Mouse (Mus musculus): Measurements from ENCODE around the gene Rab21. TPM values are rescaled to one million over a fixed set of nuclear protein-coding genes. Genes with fewer than 3 reads are reported as not detected.
"Not testable (repeated sequence)": the region's sequence is repeated elsewhere in the genome, so short reads cannot be mapped to it uniquely, and the experiment has no call there.

The Rab21 gene
- polyA plus RNA-seq, 1 experiment from 2014 or later, result 10.6 TPM

DNA sequence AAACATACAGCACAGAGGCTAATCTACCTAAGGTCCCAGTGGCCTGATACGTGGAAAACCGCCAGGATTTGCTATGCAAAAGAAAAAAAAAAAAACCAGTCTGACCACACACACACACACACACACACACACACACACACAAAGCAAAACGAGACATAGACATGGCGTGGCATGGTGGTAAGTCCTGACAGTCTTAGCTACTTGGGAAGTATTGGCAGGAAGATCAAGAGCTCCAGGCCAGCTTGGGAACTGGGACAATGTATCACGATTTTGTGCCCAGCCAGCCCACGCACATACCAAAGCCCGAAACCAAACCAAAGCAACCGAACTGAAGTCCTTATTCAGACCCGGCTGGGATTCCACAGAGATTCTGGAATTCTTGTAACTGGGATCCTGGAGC is 18.1 kb upstream of the Rab21 start:
- Histone ChIP-seq H3K27me3 (ENCODE audit: control insufficient read depth, insufficient read depth, low read length) (no peaks in the 10 kb centered on the region), H3K9ac (ENCODE audit: low read depth, low read length) (no peak overlapping the region), H3K4me2 (replicated peaks; ENCODE audit: low read depth, low read length) (no peak overlapping the region), H3K4me3 (ENCODE audit: low read depth, low read length) (no peak overlapping the region), H3K4me1 (replicated peaks; ENCODE audit: control insufficient read depth, insufficient read depth, low read length) (no peaks in the 10 kb centered on the region), H3K9me3 (ENCODE audit: control insufficient read depth, low read length) (no peaks in the 10 kb centered on the region), H3K36me3 (ENCODE audit: control insufficient read depth, insufficient read depth, low read length) (no peaks in the 10 kb centered on the region), H3K27ac (ENCODE audit: low read depth, low read length) (no peak overlapping the region)
- DNase-seq (ENCODE audit: low spot score) (no peak), ATAC-seq (ENCODE audit: low FRiP score) (no peak)
- WGBS, result 81% methylated on average over 9 of the region's 9 CpGs

DNA sequence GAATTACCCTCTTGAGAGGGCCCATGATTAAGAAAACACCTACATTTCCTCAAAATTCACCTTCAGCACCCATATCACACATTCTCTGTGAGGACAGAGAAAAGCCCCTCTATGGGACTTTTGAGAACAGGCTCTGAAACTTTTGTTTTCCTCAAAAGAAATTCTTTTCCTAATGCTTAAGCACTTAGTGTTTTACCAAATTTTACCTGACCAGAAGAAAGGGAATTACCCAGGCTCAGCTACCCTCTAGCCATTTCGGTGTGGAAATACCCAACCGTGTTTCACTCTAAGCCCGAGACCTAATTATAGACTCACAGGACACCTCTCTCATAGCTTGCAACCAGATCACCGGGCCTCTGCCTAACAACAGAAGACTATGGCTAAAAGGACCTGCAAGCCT is 17.6 kb upstream of the Rab21 start:
- Histone ChIP-seq H3K27me3 (ENCODE audit: control insufficient read depth, insufficient read depth, low read length) (no peaks in the 10 kb centered on the region), H3K9me3 (ENCODE audit: control insufficient read depth, low read length) (no peaks in the 10 kb centered on the region), H3K36me3 (ENCODE audit: control insufficient read depth, insufficient read depth, low read length) (no peaks in the 10 kb centered on the region), H3K4me3 (ENCODE audit: low read depth, low read length) (no peak overlapping the region), H3K27ac (ENCODE audit: low read depth, low read length) (no peak overlapping the region), H3K9ac (ENCODE audit: low read depth, low read length) (no peak overlapping the region), H3K4me1 (replicated peaks; ENCODE audit: control insufficient read depth, insufficient read depth, low read length) (no peaks in the 10 kb centered on the region), H3K4me2 (replicated peaks; ENCODE audit: low read depth, low read length) (no peak overlapping the region)
- DNase-seq (ENCODE audit: low spot score) (no peak), ATAC-seq (ENCODE audit: low FRiP score) (no peak)
- WGBS, result 90% methylated on average over 4 of the region's 4 CpGs

DNA sequence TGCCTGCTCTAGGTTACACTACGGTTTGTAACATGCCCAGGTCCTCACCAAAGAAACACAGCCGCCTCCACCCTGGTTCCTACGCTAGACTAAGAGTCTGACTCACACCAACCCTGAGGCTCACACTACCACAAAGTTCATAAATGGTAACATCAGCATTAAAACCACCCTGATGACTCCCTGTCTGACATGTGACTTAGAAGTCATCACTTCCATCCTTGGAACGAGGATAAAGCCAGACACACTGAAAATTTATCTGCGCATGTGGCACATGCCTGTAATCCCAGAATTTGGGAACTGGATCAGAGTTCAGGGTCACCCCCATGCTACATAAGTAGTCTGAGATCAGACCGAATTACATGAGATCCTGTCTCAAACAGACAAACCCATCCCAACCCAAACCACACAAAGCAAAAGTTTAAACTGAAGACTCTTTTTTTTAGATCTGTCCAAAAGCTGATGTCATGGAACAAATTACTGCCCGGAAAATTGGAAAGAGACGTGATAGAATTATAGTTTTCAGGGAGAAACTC is 17.1 kb upstream of the Rab21 start:
- no peaks in the 10 kb centered on the region for H3K9me3 ChIP-seq (ENCODE audit: control insufficient read depth, low read length)
- no peaks in the 10 kb centered on the region for H3K4me1 ChIP-seq (replicated peaks; ENCODE audit: control insufficient read depth, insufficient read depth, low read length)
- no peaks in the 10 kb centered on the region for H3K27me3 ChIP-seq (ENCODE audit: control insufficient read depth, insufficient read depth, low read length)
- no peak overlapping the region for H3K4me2 ChIP-seq (replicated peaks; ENCODE audit: low read depth, low read length)
- WGBS, result 89% methylated on average over 8 of the region's 8 CpGs
- H3K27ac ChIP-seq (ENCODE audit: low read depth, low read length), result no peak overlapping the region
- no peak overlapping the region for H3K4me3 ChIP-seq (ENCODE audit: low read depth, low read length)
- ATAC-seq (ENCODE audit: low FRiP score), result no peak
- H3K36me3 ChIP-seq (ENCODE audit: control insufficient read depth, insufficient read depth, low read length), result no peaks in the 10 kb centered on the region
- H3K9ac ChIP-seq (ENCODE audit: low read depth, low read length), result no peak overlapping the region
- DNase-seq (ENCODE audit: low spot score), result no peak

DNA sequence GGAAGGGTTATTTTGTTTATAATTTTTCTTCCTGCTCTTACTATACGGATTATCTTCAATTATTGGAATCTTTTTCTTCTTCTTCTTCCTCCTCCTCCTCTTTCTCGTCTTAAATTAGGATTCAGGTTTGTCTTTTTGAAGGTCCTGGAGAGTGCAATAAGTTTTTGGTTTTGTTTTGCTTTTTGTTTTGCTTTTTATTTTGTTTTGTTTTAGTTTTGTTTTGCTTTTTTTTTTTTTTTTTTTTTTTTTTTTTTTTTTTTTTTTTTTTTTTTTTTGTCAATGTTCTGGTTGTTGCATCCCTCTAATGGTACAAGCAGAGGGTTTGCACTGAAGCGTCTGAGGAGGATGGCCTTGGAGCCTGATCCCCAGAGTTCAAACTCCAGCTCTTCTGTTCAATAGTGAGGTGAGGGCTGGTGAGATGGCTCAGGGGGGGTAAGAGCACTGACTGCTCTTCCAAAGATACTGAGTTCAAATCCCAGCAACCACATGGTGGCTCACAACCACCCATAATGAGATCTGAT is 13.7 kb upstream of the Rab21 start:
- H3K4me1 ChIP-seq (replicated peaks; ENCODE audit: control insufficient read depth, insufficient read depth, low read length), result no peaks in the 10 kb centered on the region
- H3K4me2 ChIP-seq (replicated peaks; ENCODE audit: low read depth, low read length), result no peak overlapping the region
- no peak for ATAC-seq (ENCODE audit: low FRiP score)
- DNase-seq (ENCODE audit: low spot score), result no peak
- no peak overlapping the region for H3K4me3 ChIP-seq (ENCODE audit: low read depth, low read length)
- H3K36me3 ChIP-seq (ENCODE audit: control insufficient read depth, insufficient read depth, low read length), result no peaks in the 10 kb centered on the region
- 80% methylated on average over 3 of the region's 3 CpGs for WGBS
- no peaks in the 10 kb centered on the region for H3K9me3 ChIP-seq (ENCODE audit: control insufficient read depth, low read length)
- H3K27ac ChIP-seq (ENCODE audit: low read depth, low read length), result no peak overlapping the region
- no peaks in the 10 kb centered on the region for H3K27me3 ChIP-seq (ENCODE audit: control insufficient read depth, insufficient read depth, low read length)
- no peak overlapping the region for H3K9ac ChIP-seq (ENCODE audit: low read depth, low read length)

DNA sequence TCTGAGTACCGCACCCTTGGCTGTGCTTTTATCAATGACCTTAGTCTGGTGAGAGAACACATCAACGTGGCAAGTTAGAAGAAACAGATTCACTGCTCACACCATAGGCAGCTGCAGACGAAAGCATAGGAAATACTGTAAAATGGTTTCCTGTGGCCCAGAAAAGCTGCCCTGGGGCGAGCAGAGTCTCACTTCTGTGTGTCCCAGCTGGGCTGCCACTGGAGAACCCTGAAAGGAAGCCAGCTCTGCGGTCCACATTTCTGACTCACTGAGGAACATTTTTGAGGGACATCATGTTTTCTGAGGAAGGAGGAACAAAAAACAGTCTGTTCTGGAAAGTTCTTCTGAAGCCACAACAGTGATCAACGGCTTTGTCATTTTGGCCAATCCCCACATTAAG is 13.1 kb upstream of the Rab21 start:
- Histone ChIP-seq H3K36me3 (ENCODE audit: control insufficient read depth, insufficient read depth, low read length) (no peaks in the 10 kb centered on the region), H3K9ac (ENCODE audit: low read depth, low read length) (no peak overlapping the region), H3K27me3 (ENCODE audit: control insufficient read depth, insufficient read depth, low read length) (no peaks in the 10 kb centered on the region), H3K27ac (ENCODE audit: low read depth, low read length) (no peak overlapping the region), H3K9me3 (ENCODE audit: control insufficient read depth, low read length) (no peaks in the 10 kb centered on the region), H3K4me1 (replicated peaks; ENCODE audit: control insufficient read depth, insufficient read depth, low read length) (no peaks in the 10 kb centered on the region), H3K4me2 (replicated peaks; ENCODE audit: low read depth, low read length) (no peak overlapping the region), H3K4me3 (ENCODE audit: low read depth, low read length) (no peak overlapping the region)
- 79% methylated on average over 6 of the region's 6 CpGs for WGBS
- no peak for DNase-seq (ENCODE audit: low spot score)
- no peak for ATAC-seq (ENCODE audit: low FRiP score)

DNA sequence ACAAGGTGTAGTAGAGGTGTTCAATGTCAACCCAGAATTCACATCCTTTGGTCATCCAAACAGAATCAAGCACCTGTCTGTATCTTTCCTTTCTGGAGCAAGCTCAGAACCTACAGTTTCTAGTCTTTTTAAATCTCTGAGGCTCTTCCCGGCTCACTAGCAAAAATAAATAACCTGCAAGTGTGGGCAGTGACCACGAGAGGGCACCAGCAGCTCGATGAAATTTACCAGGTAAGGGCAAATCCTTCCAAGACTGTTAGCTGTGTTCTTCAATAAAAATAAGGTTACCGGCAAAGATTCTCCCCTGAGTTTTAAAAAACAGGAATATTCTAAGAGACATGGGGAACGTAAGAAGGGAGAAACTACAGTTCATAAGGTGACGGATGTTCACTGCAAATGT is 7.9 kb upstream of the Rab21 start:
- no peaks in the 10 kb centered on the region for H3K36me3 ChIP-seq (ENCODE audit: control insufficient read depth, insufficient read depth, low read length)
- no peak overlapping the region for H3K4me2 ChIP-seq (replicated peaks; ENCODE audit: low read depth, low read length)
- ATAC-seq (ENCODE audit: low FRiP score), result no peak
- no peak overlapping the region for H3K27ac ChIP-seq (ENCODE audit: low read depth, low read length)
- no peaks in the 10 kb centered on the region for H3K4me1 ChIP-seq (replicated peaks; ENCODE audit: control insufficient read depth, insufficient read depth, low read length)
- 11% methylated on average over 6 of the region's 6 CpGs for WGBS
- no peak overlapping the region for H3K9ac ChIP-seq (ENCODE audit: low read depth, low read length)
- peak; percentile 79 for DNase-seq (ENCODE audit: low spot score)
- no peaks in the 10 kb centered on the region for H3K9me3 ChIP-seq (ENCODE audit: control insufficient read depth, low read length)
- no peaks in the 10 kb centered on the region for H3K27me3 ChIP-seq (ENCODE audit: control insufficient read depth, insufficient read depth, low read length)
- no peak overlapping the region for H3K4me3 ChIP-seq (ENCODE audit: low read depth, low read length)

DNA sequence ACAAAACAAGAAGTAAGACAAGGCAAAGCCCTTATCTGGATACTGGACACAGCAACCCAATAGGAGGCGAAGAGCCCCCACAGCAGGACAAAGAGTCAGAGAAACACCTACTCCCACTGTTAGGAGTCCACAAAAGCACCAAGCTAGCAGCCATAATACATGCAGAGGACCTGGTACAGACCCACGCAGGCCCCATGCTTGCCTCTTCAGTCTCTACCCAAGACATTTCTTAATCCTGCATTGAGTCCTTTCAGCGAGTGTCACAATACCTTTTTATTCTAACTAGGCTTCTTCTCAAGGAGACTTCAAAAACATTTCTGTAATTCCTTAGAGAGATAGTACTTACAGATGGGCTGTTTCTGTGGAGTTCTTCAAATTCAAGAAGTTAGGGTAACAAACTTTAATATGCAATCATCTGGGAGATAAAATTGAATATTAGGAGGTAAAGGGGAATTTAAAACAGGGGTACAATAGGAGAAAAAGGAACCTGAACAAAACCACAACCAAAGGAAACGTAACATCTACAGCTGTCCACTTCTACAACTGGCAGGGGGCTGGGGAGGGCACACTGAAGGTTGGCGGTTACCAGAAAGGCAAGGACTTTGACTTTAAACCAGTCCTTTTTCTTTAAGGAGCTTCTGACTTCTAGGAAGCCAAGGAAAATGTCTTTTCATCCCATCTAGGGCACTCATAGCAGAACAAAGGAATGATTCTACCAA is 6.1 kb upstream of the Rab21 start:
- DNase-seq (ENCODE audit: low spot score), result no peak
- Histone ChIP-seq H3K4me3 (ENCODE audit: low read depth, low read length) (no peak overlapping the region), H3K4me2 (replicated peaks; ENCODE audit: low read depth, low read length) (no peak overlapping the region), H3K9ac (ENCODE audit: low read depth, low read length) (no peak overlapping the region), H3K4me1 (replicated peaks; ENCODE audit: control insufficient read depth, insufficient read depth, low read length) (no peaks in the 10 kb centered on the region), H3K36me3 (ENCODE audit: control insufficient read depth, insufficient read depth, low read length) (no peaks in the 10 kb centered on the region), H3K9me3 (ENCODE audit: control insufficient read depth, low read length) (no peaks in the 10 kb centered on the region), H3K27ac (ENCODE audit: low read depth, low read length) (no peak overlapping the region), H3K27me3 (ENCODE audit: control insufficient read depth, insufficient read depth, low read length) (no peaks in the 10 kb centered on the region)
- ATAC-seq (ENCODE audit: low FRiP score), result no peak
- 76% methylated on average over 5 of the region's 5 CpGs for WGBS

DNA sequence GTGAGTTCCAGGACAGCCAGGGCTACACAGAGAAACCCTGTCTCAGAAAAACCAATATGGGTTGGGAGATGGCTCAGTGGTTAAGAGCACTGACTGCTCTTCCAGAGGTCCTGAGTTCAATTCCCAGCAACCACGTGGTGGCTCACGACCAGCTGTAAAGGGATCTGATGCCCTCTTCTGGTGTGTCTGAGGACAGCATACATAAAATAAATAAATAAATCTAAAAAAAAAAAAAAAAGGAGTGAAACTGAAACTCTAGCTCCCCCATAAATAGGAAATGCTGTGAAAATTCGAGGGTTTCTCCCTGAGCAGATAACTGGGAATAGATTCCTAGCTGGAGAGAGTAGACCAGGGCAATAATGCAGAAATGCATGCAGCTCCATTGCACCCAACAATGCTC is 3.0 kb upstream of the Rab21 start:
- H3K36me3 ChIP-seq (ENCODE audit: control insufficient read depth, insufficient read depth, low read length); H3K4me3 ChIP-seq (ENCODE audit: low read depth, low read length); H3K4me1 ChIP-seq (replicated peaks; ENCODE audit: control insufficient read depth, insufficient read depth, low read length); DNase-seq (ENCODE audit: low spot score); H3K27me3 ChIP-seq (ENCODE audit: control insufficient read depth, insufficient read depth, low read length); H3K9ac ChIP-seq (ENCODE audit: low read depth, low read length); H3K9me3 ChIP-seq (ENCODE audit: control insufficient read depth, low read length); H3K27ac ChIP-seq (ENCODE audit: low read depth, low read length); ATAC-seq (ENCODE audit: low FRiP score); H3K4me2 ChIP-seq (replicated peaks; ENCODE audit: low read depth, low read length): not testable (repeated sequence)
- WGBS, result 82% methylated on average over 3 of the region's 3 CpGs

DNA sequence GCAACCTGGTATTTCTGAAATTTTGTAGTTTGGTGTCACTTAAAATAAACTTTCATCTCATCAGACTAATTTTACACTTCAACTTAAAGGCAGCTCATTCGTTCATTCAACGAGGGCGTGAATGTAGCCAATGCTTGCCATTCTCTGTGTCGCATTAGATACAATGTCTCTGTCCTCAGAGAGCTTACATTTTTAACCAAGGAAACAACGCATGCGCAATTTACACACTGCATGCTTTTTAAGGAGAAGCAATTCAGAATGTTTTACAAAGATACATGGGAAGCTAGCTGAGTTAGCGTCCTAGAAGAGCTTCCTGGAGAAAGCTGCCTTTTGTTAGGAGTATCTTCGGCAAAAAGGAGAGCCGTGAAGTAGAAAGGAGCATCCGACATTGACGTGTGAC is 919 bp upstream of the Rab21 start:
- WGBS, result 68% methylated on average over 11 of the region's 11 CpGs
- DNase-seq (ENCODE audit: low spot score), result peak; percentile 34
- Histone ChIP-seq H3K27ac (ENCODE audit: low read depth, low read length) (peak overlapping the region; percentile 65), H3K4me3 (ENCODE audit: low read depth, low read length) (peak overlapping the region; percentile 81), H3K9ac (ENCODE audit: low read depth, low read length) (peak overlapping the region; percentile 87; the same call in 1 of the 2 replicates), H3K27me3 (ENCODE audit: control insufficient read depth, insufficient read depth, low read length) (no peaks in the 10 kb centered on the region), H3K4me1 (replicated peaks; ENCODE audit: control insufficient read depth, insufficient read depth, low read length) (no peaks in the 10 kb centered on the region), H3K4me2 (replicated peaks; ENCODE audit: low read depth, low read length) (peak overlapping the region; percentile 55), H3K9me3 (ENCODE audit: control insufficient read depth, low read length) (no peaks in the 10 kb centered on the region), H3K36me3 (ENCODE audit: control insufficient read depth, insufficient read depth, low read length) (no peaks in the 10 kb centered on the region)
- ATAC-seq (ENCODE audit: low FRiP score), result no peak
